ENCODE assay signal across 13 mouse cellular contexts in the genomic region with DNA sequence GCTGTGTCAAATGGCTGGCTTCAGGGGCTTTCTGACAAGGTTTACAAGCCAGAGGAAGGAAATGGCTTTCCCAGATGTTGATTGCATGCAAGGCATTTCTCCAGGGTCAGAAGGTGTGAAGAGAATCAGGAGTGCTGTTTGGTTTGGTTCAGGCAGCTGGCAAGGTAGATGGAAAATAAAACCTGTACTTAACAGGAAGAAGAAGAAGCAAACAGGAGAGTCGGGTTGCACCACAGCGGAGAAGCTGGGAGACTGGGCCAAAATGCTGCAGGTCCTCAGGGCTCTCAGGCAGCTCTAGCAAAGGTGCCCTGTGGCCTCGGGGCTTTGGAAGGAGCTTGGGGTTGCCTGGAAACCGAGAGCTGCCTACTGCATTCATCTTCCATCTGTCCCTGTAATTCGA.
DNase-seq lines count a peak whose midpoint lies in the region; ATAC-seq and TF ChIP-seq lines count a peak whose summit lies in the region.
"Had no signal": no experiment of that assay in that cellular context is flagged by ENCODE, and none has a peak within 500 bp of the region (broad histone marks: within the 10 kb centered on the region; RNA-seq: fewer than 3 reads in every experiment).

No protein-coding gene starts in this region.

- WGBS in midbrain, embryonic 10.5 days, result 53% methylated on average over 5 of the region's 5 CpGs
- WGBS in midbrain, embryonic 13.5 days, result 27% methylated on average over 5 of the region's 5 CpGs
- WGBS in embryonic facial prominence, embryonic 14.5 days, result 36% methylated on average over 4 of the region's 5 CpGs
- 39% methylated on average over 5 of the region's 5 CpGs for WGBS in limb, embryonic 10.5 days
- 28% methylated on average over 5 of the region's 5 CpGs for WGBS in neural tube, embryonic 11.5 days

- ATAC-seq in midbrain, embryonic 13.5 days, result no peak
- ATAC-seq in embryonic facial prominence, embryonic 14.5 days (ENCODE audit: low read depth), result peak; percentile 80; the same call in 1 of the 2 replicates
- no peak for ATAC-seq in neural tube, embryonic 11.5 days (ENCODE audit: insufficient read depth, low FRiP score, low TSS enrichment)
- ATAC-seq: inflammation-experienced regulatory T-cells, adult 6 months; Patski had no signal

- TF ChIP-seq CTCF in layer of hippocampus, adult 2 months (conservative IDR thresholded peaks at IDR 0.05), result no peak

- H3K36me3 ChIP-seq in midbrain, embryonic 10.5 days, result no peaks in the 10 kb centered on the region
- H3K36me3 ChIP-seq in midbrain, embryonic 13.5 days, result no peaks in the 10 kb centered on the region
- H3K36me3 ChIP-seq in embryonic facial prominence, embryonic 14.5 days (ENCODE audit: control insufficient read depth, insufficient read depth, low read length), result no peaks in the 10 kb centered on the region
- no peaks in the 10 kb centered on the region for H3K36me3 ChIP-seq in limb, embryonic 10.5 days
- no peaks in the 10 kb centered on the region for H3K36me3 ChIP-seq in neural tube, embryonic 11.5 days (ENCODE audit: control insufficient read depth, insufficient read depth, low read length)

- H3K27ac ChIP-seq in midbrain, embryonic 10.5 days (replicated peaks), result 0 out of 2 replicates have a peak overlapping the region, but pooled peaks have one; percentile 28
- no peak overlapping the region for H3K27ac ChIP-seq in midbrain, embryonic 13.5 days
- H3K27ac ChIP-seq in embryonic facial prominence, embryonic 14.5 days (replicated peaks; ENCODE audit: low read depth, low read length), result no peak overlapping the region
- H3K27ac ChIP-seq in limb, embryonic 10.5 days, result no peak overlapping the region
- no peak overlapping the region for H3K27ac ChIP-seq in neural tube, embryonic 11.5 days (ENCODE audit: low read depth, low read length)
- H3K27ac ChIP-seq in layer of hippocampus, adult 2 months, result no peak overlapping the region
- H3K27ac ChIP-seq: gastrocnemius, adult 2 months; liver, embryonic 14.5 days had no signal

- peaks cover 24% of the 10 kb centered on the region for H3K4me1 ChIP-seq in midbrain, embryonic 10.5 days
- peaks cover 11% of the 10 kb centered on the region for H3K4me1 ChIP-seq in midbrain, embryonic 13.5 days (replicated peaks)
- no peaks in the 10 kb centered on the region for H3K4me1 ChIP-seq in embryonic facial prominence, embryonic 14.5 days (ENCODE audit: control insufficient read depth, insufficient read depth, low read length)
- H3K4me1 ChIP-seq in limb, embryonic 10.5 days, result peaks cover 13% of the 10 kb centered on the region
- H3K4me1 ChIP-seq in neural tube, embryonic 11.5 days (ENCODE audit: control insufficient read depth, insufficient read depth, low read length), result peaks cover 6% of the 10 kb centered on the region

- H3K4me3 ChIP-seq in midbrain, embryonic 10.5 days, result no peak overlapping the region
- no peak overlapping the region for H3K4me3 ChIP-seq in midbrain, embryonic 13.5 days (replicated peaks)
- H3K4me3 ChIP-seq in embryonic facial prominence, embryonic 14.5 days (ENCODE audit: low read depth, low read length), result no peak overlapping the region
- no peak overlapping the region for H3K4me3 ChIP-seq in limb, embryonic 10.5 days
- H3K4me3 ChIP-seq in neural tube, embryonic 11.5 days (ENCODE audit: low read depth, low read length), result no peak overlapping the region
- no peak overlapping the region for H3K4me3 ChIP-seq in layer of hippocampus, adult 2 months
- H3K4me3 ChIP-seq: gastrocnemius, adult 2 months had no signal

- H3K27me3 ChIP-seq in midbrain, embryonic 10.5 days (ENCODE audit: low read depth, poor library complexity, severe bottlenecking), result no peaks in the 10 kb centered on the region
- H3K27me3 ChIP-seq in midbrain, embryonic 13.5 days, result no peaks in the 10 kb centered on the region
- no peaks in the 10 kb centered on the region for H3K27me3 ChIP-seq in embryonic facial prominence, embryonic 14.5 days (replicated peaks; ENCODE audit: control insufficient read depth, insufficient read depth, low read length)
- no peaks in the 10 kb centered on the region for H3K27me3 ChIP-seq in limb, embryonic 10.5 days (ENCODE audit: low read depth, poor library complexity, severe bottlenecking)
- H3K27me3 ChIP-seq in neural tube, embryonic 11.5 days (ENCODE audit: control insufficient read depth, insufficient read depth, low read length), result no peaks in the 10 kb centered on the region
- H3K27me3 ChIP-seq: CH12.LX, Patski had no signal

- H3K4me2 ChIP-seq in midbrain, embryonic 13.5 days (replicated peaks), result no peak overlapping the region
- no peak overlapping the region for H3K4me2 ChIP-seq in embryonic facial prominence, embryonic 14.5 days (ENCODE audit: low read depth, low read length)
- no peak overlapping the region for H3K4me2 ChIP-seq in neural tube, embryonic 11.5 days (ENCODE audit: low read depth)

- no peaks in the 10 kb centered on the region for H3K9me3 ChIP-seq in midbrain, embryonic 10.5 days (replicated peaks)
- H3K9me3 ChIP-seq in midbrain, embryonic 13.5 days, result no peaks in the 10 kb centered on the region; the same call in 1 of the 2 replicates
- H3K9me3 ChIP-seq in embryonic facial prominence, embryonic 14.5 days (ENCODE audit: control insufficient read depth, low read length), result 0 out of 2 replicates have a peak, but pooled peaks cover 3% of the 10 kb centered on the region
- H3K9me3 ChIP-seq in limb, embryonic 10.5 days (replicated peaks), result no peaks in the 10 kb centered on the region
- no peaks in the 10 kb centered on the region for H3K9me3 ChIP-seq in neural tube, embryonic 11.5 days (ENCODE audit: control insufficient read depth, low read length)

- no peak overlapping the region for H3K9ac ChIP-seq in midbrain, embryonic 13.5 days (replicated peaks)
- H3K9ac ChIP-seq in embryonic facial prominence, embryonic 14.5 days (ENCODE audit: low read depth, low read length), result no peak overlapping the region
- H3K9ac ChIP-seq in neural tube, embryonic 11.5 days (ENCODE audit: low read length), result no peak overlapping the region
- H3K9ac ChIP-seq: liver, embryonic 14.5 days had no signal

- DNase-seq in midbrain, embryonic 10.5 days (ENCODE audit: low spot score), result peak; percentile 19
- DNase-seq in embryonic facial prominence, embryonic 14.5 days (ENCODE audit: low spot score), result peak; percentile 50
- peak; percentile 46 for DNase-seq in limb, embryonic 10.5 days (ENCODE audit: low spot score)
- peak; percentile 41 for DNase-seq in neural tube, embryonic 11.5 days (ENCODE audit: low spot score)
- DNase-seq in lung, postnatal 14 days, result no peak
- DNase-seq in layer of hippocampus, adult 2 months (ENCODE audit: low spot score in 2 of 2), result no peak
- DNase-seq: gastrocnemius, adult 2 months; lung, postnatal 4 days had no signal

Comparison
In these comparisons a context has a peak if more than half of its experiments do, and no peak if none do; other contexts are left out.
1. DNase-seq: peak in midbrain, embryonic 10.5 days (single experiment), embryonic facial prominence, embryonic 14.5 days (single experiment), limb, embryonic 10.5 days (single experiment) and neural tube, embryonic 11.5 days (single experiment); none in lung, postnatal 14 days (single experiment) and layer of hippocampus, adult 2 months (0 of 2).